Mouse (Mus musculus) lung, postnatal 0 days (tissue): ENCODE data around the gene Sdhb. TPM values are rescaled to one million over a fixed set of nuclear protein-coding genes. Genes with fewer than 3 reads are reported as not detected.

Experiments
- ATAC-seq: fragments of 200-750 bp; cut with Nextera tagmentation; 2 replicates; pipeline ENCODE4 v1.8.0; 2017; ENCODE audit warnings: moderate library complexity
- DNase-seq: peaks from one replicate; pipeline ENCODE4 v3.0.0-alpha.2; 2016; ENCODE audit warnings: low spot score
- H3K27ac ChIP-seq: fragments of 300-500 bp; sonication (generic); 2 replicates; pipeline ENCODE4 v1.5.1; 2014; ENCODE audit warnings: antibody characterized with exemption, mild to moderate bottlenecking, low read length, mixed read lengths
- H3K27me3 ChIP-seq: fragments of 300-500 bp; sonication (generic); replicated peaks from 2 replicates; pipeline ENCODE4 v1.6.1; 2014; ENCODE audit warnings: low read length, mixed read lengths; ENCODE audit not compliant: insufficient read depth
- H3K36me3 ChIP-seq: fragments of 300-500 bp; sonication (generic); 2 replicates; pipeline ENCODE4 v1.6.1; 2014; ENCODE audit warnings: low read length, mixed read lengths; ENCODE audit not compliant: insufficient read depth
- H3K4me1 ChIP-seq: fragments of 300-500 bp; sonication (generic); 2 replicates; pipeline ENCODE4 v1.6.1; 2014; ENCODE audit warnings: antibody characterized with exemption, low read depth, low read length, mixed read lengths; ENCODE audit not compliant: insufficient read depth
- H3K4me2 ChIP-seq: fragments of 300-500 bp; sonication (generic); replicated peaks from 2 replicates; pipeline ENCODE4 v1.6.1; 2014; ENCODE audit warnings: low read depth, mild to moderate bottlenecking, low read length, moderate library complexity, mixed read lengths
- H3K4me3 ChIP-seq: fragments of 300-500 bp; sonication (generic); 2 replicates; pipeline ENCODE4 v1.5.1; 2014; ENCODE audit warnings: low read depth, low read length
- H3K9ac ChIP-seq: fragments of 300-500 bp; sonication (generic); replicated peaks from 2 replicates; pipeline ENCODE4 v1.6.1; 2014; ENCODE audit warnings: low read depth, mild to moderate bottlenecking
- H3K9me3 ChIP-seq: fragments of 300-500 bp; sonication (generic); 2 replicates; pipeline ENCODE4 v1.6.1; 2016; ENCODE audit warnings: low read length, mixed read lengths
- CTCF ChIP-seq: IDR thresholded peaks from 2 replicates; pipeline ENCODE4 v1.5.1; 2016; ENCODE audit warnings: antibody characterized with exemption, mild to moderate bottlenecking
- EP300 ChIP-seq: IDR thresholded peaks from 2 replicates; pipeline ENCODE4 v1.6.1; 2016; ENCODE audit warnings: antibody characterized with exemption, mild to moderate bottlenecking, control low read depth
- WGBS: fragments of 180-500 bp; shearing (Covaris S2); extraction: QIAGEN DNeasy Blood & Tissue Kit; methylation state at CpG from one replicate; pipeline ENCODE4 v1.1.7; 2014; 5-methylcytosine and 5-hydroxymethylcytosine counted together
- polyA plus RNA-seq: library from polyadenylated mRNA; unstranded; fragments of >200 nt; fragmentation: Nextera tagmentation; extraction: Ambion mirVana; gene quantifications from 2 replicates; pipeline ENCODE4 v1.2.1, GENCODE M21; 2015

Sdhb gene
- 251 and 275 TPM in 2 replicates for polyA plus RNA-seq

- Histone ChIP-seq H3K27ac (peak within 1 kb of the TSS; percentile 82), H3K4me3 (peak within 1 kb of the TSS; percentile 88), H3K9me3 (no peaks in the 10 kb centered on the region), H3K4me2 (peak within 1 kb of the TSS; percentile 91), H3K9ac (peak within 1 kb of the TSS; percentile 93), H3K36me3 (no peaks in the 10 kb centered on the region), H3K4me1 (peaks cover 11% of the 10 kb centered on the region; the same call in 1 of the 2 replicates), H3K27me3 (no peaks in the 10 kb centered on the region)
- ATAC-seq: peak; percentile 98
- peak; percentile 99 for DNase-seq
- whole genome bisulfite sequencing: 2% methylated on average over 36 of the region's 37 CpGs
- no peak for TF ChIP-seq CTCF
- peak; percentile 28; the same call in 1 of the 2 replicates for TF ChIP-seq EP300
Measured at GRCm38 (mm10) chr4:140960781-140961466, at the start of gene Sdhb. TSS of gene Sdhb (plus strand) at chr4:140961203.

GRCm38 (mm10) chr4:140911416-140911815 is 49.6 kb upstream of the Sdhb start:
- Histone ChIP-seq H3K9me3 (no peaks in the 10 kb centered on the region), H3K4me3 (no peak overlapping the region), H3K27me3 (0 out of 2 replicates have a peak, but pooled peaks cover under 1% of the 10 kb centered on the region), H3K27ac (no peak overlapping the region), H3K4me1 (no peaks in the 10 kb centered on the region), H3K4me2 (no peak overlapping the region), H3K9ac (no peak overlapping the region), H3K36me3 (no peaks in the 10 kb centered on the region)
- ATAC-seq (no peak), DNase-seq (no peak)
- no peak for TF ChIP-seq EP300
- no peak for TF ChIP-seq CTCF
- 86% methylated on average over 9 of the region's 9 CpGs for WGBS

- Histone ChIP-seq H3K9me3 (no peaks in the 10 kb centered on the region), H3K4me3 (no peak overlapping the region), H3K36me3 (no peaks in the 10 kb centered on the region), H3K27me3 (no peaks in the 10 kb centered on the region), H3K4me2 (no peak overlapping the region), H3K4me1 (no peaks in the 10 kb centered on the region), H3K9ac (no peak overlapping the region), H3K27ac (no peak overlapping the region)
- DNase-seq (no peak), ATAC-seq (no peak)
- no peak for TF ChIP-seq EP300
- TF ChIP-seq CTCF: no peak
- 75% methylated on average over 10 of the region's 10 CpGs for whole genome bisulfite sequencing
Measured at GRCm38 (mm10) chr4:140912271-140912833, 48.7 kb upstream of the Sdhb start.

- 91% methylated on average over 9 of the region's 9 CpGs for WGBS
- H3K4me1 ChIP-seq: no peaks in the 10 kb centered on the region
- H3K4me3 ChIP-seq: no peak overlapping the region
- H3K4me2 ChIP-seq: no peak overlapping the region
- no peaks in the 10 kb centered on the region for H3K27me3 ChIP-seq
- TF ChIP-seq EP300: no peak
- TF ChIP-seq CTCF: no peak
- no peak overlapping the region for H3K27ac ChIP-seq
- no peaks in the 10 kb centered on the region for H3K9me3 ChIP-seq
- no peak overlapping the region for H3K9ac ChIP-seq
- H3K36me3 ChIP-seq: no peaks in the 10 kb centered on the region
- ATAC-seq (no peak), DNase-seq (no peak)
Measured at GRCm38 (mm10) chr4:140913565-140913964, 47.4 kb upstream of the Sdhb start.

DNA sequence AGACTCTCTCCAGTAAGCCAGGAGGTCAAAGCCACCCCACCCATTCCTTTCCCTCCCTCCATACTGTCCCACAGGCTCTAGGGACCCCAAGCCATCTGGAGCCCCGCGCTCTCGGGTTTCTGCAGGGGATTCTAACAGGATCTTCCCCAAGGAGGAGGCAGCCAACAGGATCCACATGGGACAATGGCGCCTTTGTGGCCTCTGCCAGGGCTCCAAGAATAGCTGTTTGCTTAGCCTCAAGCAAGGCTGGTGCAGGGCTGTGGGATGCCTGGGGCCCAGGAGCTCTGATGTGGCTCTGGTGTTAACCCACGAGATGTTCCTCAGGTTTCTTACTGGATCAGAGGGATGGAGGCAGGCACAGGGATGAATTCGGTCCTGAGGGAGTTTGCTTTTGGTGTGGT is 46.3 kb upstream of the Sdhb start:
- H3K4me2 ChIP-seq: no peak overlapping the region
- DNase-seq: no peak

GRCm38 (mm10) chr4:140915235-140915634 is 45.8 kb upstream of the Sdhb start:
- Histone ChIP-seq H3K4me1 (no peaks in the 10 kb centered on the region), H3K4me3 (no peak overlapping the region), H3K9me3 (no peaks in the 10 kb centered on the region), H3K9ac (no peak overlapping the region), H3K36me3 (no peaks in the 10 kb centered on the region), H3K4me2 (no peak overlapping the region), H3K27me3 (no peaks in the 10 kb centered on the region), H3K27ac (no peak overlapping the region)
- ATAC-seq: no peak
- no peak for DNase-seq
- WGBS: 55% methylated on average over 3 of the region's 3 CpGs
- TF ChIP-seq CTCF (no peak), EP300 (no peak)

More for the DNA sequence above, 46.3 kb upstream of the Sdhb start:
- Histone ChIP-seq H3K36me3 (no peaks in the 10 kb centered on the region), H3K27me3 (no peaks in the 10 kb centered on the region), H3K27ac (no peak overlapping the region), H3K4me1 (no peaks in the 10 kb centered on the region), H3K4me3 (no peak overlapping the region), H3K9ac (no peak overlapping the region), H3K9me3 (no peaks in the 10 kb centered on the region)
- 41% methylated on average over 6 of the region's 6 CpGs for WGBS
- TF ChIP-seq CTCF: no peak
- TF ChIP-seq EP300: no peak
- ATAC-seq: no peak
